ENCODE assay signal across 18 mouse cellular contexts in genomic region chr13:45401816-45402215, GRCm38 (mm10). TPM values are rescaled to one million over a fixed set of nuclear protein-coding genes. Genes with fewer than 3 reads are reported as not detected.
DNase-seq lines count a peak whose midpoint lies in the region; ATAC-seq and TF ChIP-seq lines count a peak whose summit lies in the region.
"Had no signal": no experiment of that assay in that cellular context is flagged by ENCODE, and none has a peak within 500 bp of the region (broad histone marks: within the 10 kb centered on the region; RNA-seq: fewer than 3 reads in every experiment).

No protein-coding gene starts in this region.

- no peak for TF ChIP-seq POLR2A in limb, embryonic 14.5 days (IDR thresholded peaks at IDR 0.05; ENCODE audit: borderline replicate concordance, extremely low read depth, insufficient read depth, insufficient read length)
- TF ChIP-seq POLR2A in kidney, adult 2 months (IDR thresholded peaks at IDR 0.05; ENCODE audit: low read depth, low read length), result no peak

- H3K79me3 ChIP-seq in C2C12 (ENCODE audit: low read depth), result peaks cover 3% of the 10 kb centered on the region

- H3K4me3 ChIP-seq in hindbrain, embryonic 10.5 days, result no peak overlapping the region
- H3K4me3 ChIP-seq in hindbrain, embryonic 16.5 days (ENCODE audit: low read length), result no peak overlapping the region
- H3K4me3 ChIP-seq in C2C12 (ENCODE audit: insufficient read depth, poor library complexity, severe bottlenecking), result no peak overlapping the region
- H3K4me3 ChIP-seq in embryonic facial prominence, embryonic 14.5 days (ENCODE audit: low read depth, low read length), result no peak overlapping the region
- no peak overlapping the region for H3K4me3 ChIP-seq in limb, embryonic 14.5 days (replicated peaks; ENCODE audit: low read length)
- H3K4me3 ChIP-seq in kidney, adult 2 months (ENCODE audit: insufficient read depth, low read depth, low read length), result no peak overlapping the region
- H3K4me3 ChIP-seq: heart, embryonic 15.5 days; neural tube, embryonic 15.5 days had no signal

- H3K27me3 ChIP-seq in hindbrain, embryonic 10.5 days (ENCODE audit: insufficient read depth, poor library complexity, severe bottlenecking), result 0 out of 2 replicates have a peak, but pooled peaks cover 3% of the 10 kb centered on the region
- H3K27me3 ChIP-seq in hindbrain, embryonic 16.5 days (replicated peaks; ENCODE audit: control insufficient read depth, insufficient read depth, low read length), result no peaks in the 10 kb centered on the region
- no peaks in the 10 kb centered on the region for H3K27me3 ChIP-seq in C2C12 (ENCODE audit: control insufficient read depth, insufficient read depth, insufficient read length)
- no peaks in the 10 kb centered on the region for H3K27me3 ChIP-seq in embryonic facial prominence, embryonic 14.5 days (replicated peaks; ENCODE audit: control insufficient read depth, insufficient read depth, low read length)
- H3K27me3 ChIP-seq in limb, embryonic 14.5 days (ENCODE audit: control insufficient read depth, insufficient read depth, low read length), result no peaks in the 10 kb centered on the region
- no peaks in the 10 kb centered on the region for H3K27me3 ChIP-seq in kidney, adult 2 months (replicated peaks; ENCODE audit: control insufficient read depth, insufficient read depth, low read length)
- H3K27me3 ChIP-seq: heart, embryonic 15.5 days; neural tube, embryonic 15.5 days had no signal

- peak overlapping the region; percentile 30 for H3ac ChIP-seq in C2C12 (ENCODE audit: control insufficient read depth, insufficient read length, low read depth)

- peak overlapping the region; percentile 62; the same call in 1 of the 2 replicates for H3K27ac ChIP-seq in hindbrain, embryonic 10.5 days
- no peak overlapping the region for H3K27ac ChIP-seq in hindbrain, embryonic 16.5 days (ENCODE audit: low read depth, low read length)
- peak overlapping the region; percentile 28; the same call in 1 of the 2 replicates for H3K27ac ChIP-seq in embryonic facial prominence, embryonic 14.5 days (replicated peaks; ENCODE audit: low read depth, low read length)
- H3K27ac ChIP-seq in limb, embryonic 14.5 days (replicated peaks; ENCODE audit: low read depth, low read length), result peak overlapping the region; percentile 65
- no peak overlapping the region for H3K27ac ChIP-seq in kidney, adult 2 months (ENCODE audit: insufficient read depth, low read depth, low read length)
- H3K27ac ChIP-seq: heart, embryonic 15.5 days; neural tube, embryonic 15.5 days had no signal

- no peaks in the 10 kb centered on the region for H3K9me3 ChIP-seq in hindbrain, embryonic 10.5 days
- H3K9me3 ChIP-seq in hindbrain, embryonic 16.5 days (ENCODE audit: control insufficient read depth, low read length), result no peaks in the 10 kb centered on the region
- H3K9me3 ChIP-seq in embryonic facial prominence, embryonic 14.5 days (ENCODE audit: control insufficient read depth, low read length), result no peaks in the 10 kb centered on the region
- H3K9me3 ChIP-seq in limb, embryonic 14.5 days (ENCODE audit: control insufficient read depth, low read length), result no peaks in the 10 kb centered on the region
- H3K9me3 ChIP-seq: heart, embryonic 15.5 days; neural tube, embryonic 15.5 days had no signal

- peaks cover 25% of the 10 kb centered on the region for H3K36me3 ChIP-seq in hindbrain, embryonic 10.5 days
- peaks cover 6% of the 10 kb centered on the region for H3K36me3 ChIP-seq in hindbrain, embryonic 16.5 days (ENCODE audit: control insufficient read depth, insufficient read depth, low read length)
- H3K36me3 ChIP-seq in C2C12 (ENCODE audit: control insufficient read depth, insufficient read depth), result peaks cover 24% of the 10 kb centered on the region
- H3K36me3 ChIP-seq in embryonic facial prominence, embryonic 14.5 days (ENCODE audit: control insufficient read depth, insufficient read depth, low read length), result peaks cover 33% of the 10 kb centered on the region
- H3K36me3 ChIP-seq in limb, embryonic 14.5 days (ENCODE audit: control insufficient read depth, insufficient read depth, low read length), result peaks cover 41% of the 10 kb centered on the region
- H3K36me3 ChIP-seq in kidney, adult 2 months (ENCODE audit: control insufficient read depth, insufficient read depth, low read length), result peaks cover 7% of the 10 kb centered on the region

- WGBS in hindbrain, embryonic 10.5 days, result 83% methylated on average over 7 of the region's 7 CpGs
- WGBS in hindbrain, embryonic 16.5 days, result 88% methylated on average over 7 of the region's 7 CpGs
- 45% methylated on average over 7 of the region's 7 CpGs for WGBS in embryonic facial prominence, embryonic 14.5 days
- WGBS in limb, embryonic 14.5 days, result 35% methylated on average over 7 of the region's 7 CpGs
- WGBS in kidney, adult 2 months, result 93% methylated on average over 7 of the region's 7 CpGs

- no peak for ATAC-seq in hindbrain, embryonic 16.5 days
- no peak for ATAC-seq in embryonic facial prominence, embryonic 14.5 days (ENCODE audit: low read depth)
- ATAC-seq in limb, embryonic 14.5 days (ENCODE audit: low FRiP score, low read depth), result no peak
- no peak for ATAC-seq in granulocyte monocyte progenitor cell, adult 5-6 weeks (replicated peaks; ENCODE audit: poor library complexity, severe bottlenecking)

- H3K9ac ChIP-seq in hindbrain, embryonic 16.5 days (ENCODE audit: low read depth, low read length), result no peak overlapping the region
- H3K9ac ChIP-seq in embryonic facial prominence, embryonic 14.5 days (ENCODE audit: low read depth, low read length), result no peak overlapping the region
- H3K9ac ChIP-seq in limb, embryonic 14.5 days (ENCODE audit: low read depth, low read length, severe bottlenecking), result no peak overlapping the region
- H3K9ac ChIP-seq: heart, embryonic 15.5 days; neural tube, embryonic 15.5 days had no signal

- peaks cover 20% of the 10 kb centered on the region for H3K79me2 ChIP-seq in C2C12 (ENCODE audit: control insufficient read depth, insufficient read depth)

- no peak for DNase-seq in hindbrain, embryonic 10.5 days (ENCODE audit: low spot score)
- peak; percentile 58 for DNase-seq in embryonic facial prominence, embryonic 14.5 days (ENCODE audit: low spot score)
- DNase-seq in limb, embryonic 14.5 days (ENCODE audit: low spot score), result peak; percentile 65
- no peak for DNase-seq in lung, postnatal 10 days
- no peak for DNase-seq in kidney, adult 2 months
- DNase-seq: cerebellum, adult 18-20 months; cerebellum, postnatal 25 days; gastrocnemius, postnatal 10 days; kidney, adult 18-20 months; kidney, postnatal 10 days; layer of hippocampus, postnatal 36 days; midbrain, embryonic 14.5 days; right cerebral cortex, postnatal 25 days had no signal

- TF ChIP-seq CTCF in C2C12 (IDR thresholded peaks at IDR 0.05; ENCODE audit: control insufficient read depth, insufficient read depth, insufficient read length), result no peak
- TF ChIP-seq CTCF in kidney, adult 2 months (conservative IDR thresholded peaks at IDR 0.05; ENCODE audit: insufficient read depth, insufficient read length, low read depth, low read length), result no peak

- H3K4me1 ChIP-seq in hindbrain, embryonic 10.5 days (replicated peaks), result peaks cover 43% of the 10 kb centered on the region
- H3K4me1 ChIP-seq in hindbrain, embryonic 16.5 days (ENCODE audit: control insufficient read depth, insufficient read depth, low read depth, low read length), result 0 out of 2 replicates have a peak, but pooled peaks cover under 1% of the 10 kb centered on the region
- peaks cover 34% of the 10 kb centered on the region for H3K4me1 ChIP-seq in embryonic facial prominence, embryonic 14.5 days (ENCODE audit: control insufficient read depth, insufficient read depth, low read length)
- H3K4me1 ChIP-seq in limb, embryonic 14.5 days (ENCODE audit: control insufficient read depth, insufficient read depth, low read length), result peaks cover 45% of the 10 kb centered on the region
- H3K4me1 ChIP-seq in kidney, adult 2 months (ENCODE audit: control insufficient read depth, insufficient read depth, low read length), result peaks cover 8% of the 10 kb centered on the region; the same call in 1 of the 2 replicates

- H3K4me2 ChIP-seq in hindbrain, embryonic 16.5 days (ENCODE audit: low read length), result no peak overlapping the region
- H3K4me2 ChIP-seq in embryonic facial prominence, embryonic 14.5 days (ENCODE audit: low read depth, low read length), result no peak overlapping the region
- no peak overlapping the region for H3K4me2 ChIP-seq in limb, embryonic 14.5 days (replicated peaks; ENCODE audit: low read depth, low read length, severe bottlenecking)
- H3K4me2 ChIP-seq: heart, embryonic 15.5 days; neural tube, embryonic 15.5 days had no signal

TF ChIP-seq in C2C12, 6 proteins besides CTCF, POLR2A, EP300 and RAD21:
- TF ChIP-seq MAX (IDR thresholded peaks at IDR 0.05) (no peak), FOSL1 (IDR thresholded peaks at IDR 0.05; ENCODE audit: insufficient read depth, low read length, poor library complexity, severe bottlenecking) (no peak), CEBPB (IDR thresholded peaks at IDR 0.05; ENCODE audit: low read depth) (no peak), USF1 (IDR thresholded peaks at IDR 0.05; ENCODE audit: low read depth) (no peak), MYOD1 (IDR thresholded peaks at IDR 0.05; ENCODE audit: control insufficient read depth, insufficient read length, low read depth) (no peak), MYOG (IDR thresholded peaks at IDR 0.05; ENCODE audit: control insufficient read depth, extremely low read depth, insufficient read length) (no peak)

RNA-seq across cellular contexts. Expression of gene Mylip, which starts 12.3 kb away (rescaled TPM):
- 8.0 and 8.1 TPM in 2 replicates for polyA plus RNA-seq in hindbrain, embryonic 10.5 days (2016; fragmentation: Nextera tagmentation; extraction: Ambion mirVana)
- 7.8 and 9.6 TPM in 2 replicates for polyA plus RNA-seq in hindbrain, embryonic 16.5 days (2015; fragmentation: Nextera tagmentation; extraction: Ambion mirVana)
- polyA plus RNA-seq in C2C12 (2012; fragmentation: generic; extraction: Trizol), result 4.8 TPM
- polyA plus RNA-seq in embryonic facial prominence, embryonic 14.5 days (2014; fragmentation: Nextera tagmentation; extraction: Ambion mirVana), result 10.4 and 11.2 TPM in 2 replicates
- 29.6 and 34.1 TPM in 2 replicates for polyA plus RNA-seq in limb, embryonic 14.5 days (2012; rRNA removed)
- polyA plus RNA-seq in limb, embryonic 14.5 days (2014; fragmentation: Nextera tagmentation; extraction: Ambion mirVana), result 10.9 and 16.5 TPM in 2 replicates
- 13.6 and 13.7 TPM in 2 replicates for total RNA-seq in granulocyte monocyte progenitor cell, adult 5-6 weeks (2014; fragmentation: Nextera tagmentation)
- total RNA-seq in granulocyte monocyte progenitor cell, adult 5-6 weeks (2017), result 10.3 and 11.7 TPM in 2 replicates
- 29.4 and 33.5 TPM in 2 replicates for polyA plus RNA-seq in kidney, adult 2 months (2012; rRNA removed)

Comparison
In these comparisons a context has a peak if more than half of its experiments do, and no peak if none do; other contexts are left out.
1. H3K27ac ChIP-seq: peak in hindbrain, embryonic 10.5 days (single experiment), embryonic facial prominence, embryonic 14.5 days (single experiment) and limb, embryonic 14.5 days (single experiment); none in hindbrain, embryonic 16.5 days (single experiment) and kidney, adult 2 months (single experiment).
2. DNase-seq: peak in embryonic facial prominence, embryonic 14.5 days (single experiment) and limb, embryonic 14.5 days (single experiment); none in hindbrain, embryonic 10.5 days (single experiment), lung, postnatal 10 days (single experiment) and kidney, adult 2 months (single experiment).